Mouse (Mus musculus): ENCODE measurements around the gene AI413582.

DNA sequence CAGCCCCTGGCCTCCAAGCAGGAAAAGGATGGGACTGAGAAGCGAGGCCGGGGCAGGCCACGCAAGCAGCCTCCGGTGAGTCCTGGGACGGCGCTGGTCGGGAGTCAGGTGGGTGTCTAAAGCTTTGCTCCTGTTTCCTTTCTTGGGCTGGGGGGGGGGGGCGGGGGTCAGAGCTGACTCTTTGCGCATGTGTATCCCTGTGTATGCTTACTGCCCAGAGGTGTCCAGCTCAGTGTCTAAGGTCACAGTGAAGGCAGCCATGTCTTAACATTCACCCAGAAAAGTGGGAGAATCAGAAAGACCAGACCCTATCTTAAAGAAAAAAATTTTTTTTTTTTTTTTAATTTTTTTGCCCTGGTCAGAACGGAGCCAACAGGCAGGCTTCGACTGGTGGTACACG, 6.0 kb downstream of the AI413582 start:
- TF ChIP-seq POLR2A (IDR thresholded peaks at IDR 0.05; ENCODE audit: borderline replicate concordance, low read depth, low read length) (no peak), CTCF (IDR thresholded peaks at IDR 0.05; ENCODE audit: low read depth, low read length) (no peak)
